Mouse (Mus musculus) bone marrow macrophage, adult 2 months (primary cell): ENCODE measurements around the gene Map3k4.

Experiments used
- CTCF ChIP-seq: IDR thresholded peaks from 2 replicates; pipeline ENCODE4 v1.5.1; 2012; ENCODE audit warnings: low read depth, mild to moderate bottlenecking, low read length, moderate library complexity
- POLR2A ChIP-seq: IDR thresholded peaks from 2 replicates; pipeline ENCODE4 v1.6.1; 2012; ENCODE audit warnings: mild to moderate bottlenecking, low read depth, low read length, borderline replicate concordance

DNA sequence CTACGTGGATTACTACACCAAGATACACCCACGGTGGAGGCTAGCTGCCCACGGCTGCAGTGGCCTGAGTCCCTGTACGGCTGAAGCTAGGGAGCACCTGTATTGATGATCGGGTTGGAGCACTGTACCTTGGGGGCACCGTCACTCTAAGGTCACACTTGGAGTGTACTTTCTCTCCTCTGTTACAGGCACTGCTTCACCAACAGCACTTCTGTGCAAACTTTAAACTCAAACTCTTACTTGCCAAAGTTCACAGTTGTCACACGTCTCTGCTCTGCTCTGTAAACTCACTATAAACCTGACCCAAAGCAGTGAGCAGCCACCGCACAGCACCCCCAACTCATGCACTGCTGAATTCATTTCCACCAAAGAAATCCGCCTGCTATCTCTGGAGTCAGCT is 9.1 kb downstream of the Map3k4 start:
- no peak for TF ChIP-seq CTCF
- TF ChIP-seq POLR2A, result no peak
